Mouse (Mus musculus): ENCODE measurements around the gene Tnfsf9. TPM values are rescaled to one million over a fixed set of nuclear protein-coding genes. Genes with fewer than 3 reads are reported as not detected.
A peak's percentile ranks its signal among the peaks of the same experiment; 100 is the strongest.

Tnfsf9 gene
- total and polyA plus RNA-seq, 2 experiments from 2014 or later, result 2.1 to 3.4 TPM

GRCm38 (mm10) chr17:57148994-57149803, 44.1 kb downstream of the Tnfsf9 start, which contains the start of gene Cd70:
Cd70 (minus strand) TSS chr17:57149777.
- no peak for TF ChIP-seq CTCF (IDR thresholded peaks at IDR 0.05; ENCODE audit: low read depth)
- DNase-seq, result peak; percentile 9
- Histone ChIP-seq H3K9me3 (ENCODE audit: low read length) (no peaks in the 10 kb centered on the region), H3K9ac (peak within 1 kb of the TSS; percentile 31), H3K4me1 (ENCODE audit: insufficient read depth) (no peaks in the 10 kb centered on the region), H3K4me2 (ENCODE audit: low read depth) (peak within 1 kb of the TSS; percentile 63), H3K27me3 (ENCODE audit: insufficient read depth, low read length) (peaks cover 18% of the 10 kb centered on the region), H3K36me3 (ENCODE audit: insufficient read depth) (no peaks in the 10 kb centered on the region), H3K4me3 (ENCODE audit: low read depth, low read length) (peak within 1 kb of the TSS; percentile 33), H3K27ac (ENCODE audit: low read depth, low read length) (no peak within 1 kb of the TSS)
- WGBS, result 3% methylated on average over 39 of the region's 39 CpGs
- peak; percentile 34 for ATAC-seq

DNA sequence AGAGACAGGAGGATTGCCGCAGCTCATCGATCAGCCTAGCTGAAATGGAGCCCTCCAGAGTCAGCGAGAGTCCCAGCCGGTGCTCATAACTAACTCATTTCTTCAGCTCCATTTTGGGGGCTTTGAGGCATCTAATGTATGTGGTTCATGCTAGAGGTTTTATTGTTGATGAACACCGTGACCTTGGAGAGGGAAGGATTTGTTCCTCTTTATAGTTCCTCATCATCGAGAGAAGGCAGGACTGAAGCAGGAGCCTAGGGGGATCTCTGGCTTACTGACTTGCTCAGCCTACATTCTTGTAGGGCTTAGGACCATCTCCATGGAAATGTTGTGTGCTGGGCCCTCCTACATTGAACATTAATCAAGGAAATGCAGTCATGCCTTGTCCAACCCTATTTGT, 47.9 kb downstream of the Tnfsf9 start:
- H3K9me3 ChIP-seq (ENCODE audit: low read length), result no peaks in the 10 kb centered on the region
- TF ChIP-seq CTCF (IDR thresholded peaks at IDR 0.05; ENCODE audit: low read depth), result no peak
- ATAC-seq, result no peak
- no peak for DNase-seq
- no peak overlapping the region for H3K4me3 ChIP-seq (ENCODE audit: low read depth, low read length)
- peaks cover 15% of the 10 kb centered on the region for H3K27me3 ChIP-seq (ENCODE audit: insufficient read depth, low read length)
- H3K9ac ChIP-seq, result no peak overlapping the region
- H3K36me3 ChIP-seq (ENCODE audit: insufficient read depth), result no peaks in the 10 kb centered on the region
- no peak overlapping the region for H3K27ac ChIP-seq (ENCODE audit: low read depth, low read length)
- 91% methylated on average over 6 of the region's 6 CpGs for WGBS
- H3K4me1 ChIP-seq (ENCODE audit: insufficient read depth), result no peaks in the 10 kb centered on the region
- no peak overlapping the region for H3K4me2 ChIP-seq (ENCODE audit: low read depth)

DNA sequence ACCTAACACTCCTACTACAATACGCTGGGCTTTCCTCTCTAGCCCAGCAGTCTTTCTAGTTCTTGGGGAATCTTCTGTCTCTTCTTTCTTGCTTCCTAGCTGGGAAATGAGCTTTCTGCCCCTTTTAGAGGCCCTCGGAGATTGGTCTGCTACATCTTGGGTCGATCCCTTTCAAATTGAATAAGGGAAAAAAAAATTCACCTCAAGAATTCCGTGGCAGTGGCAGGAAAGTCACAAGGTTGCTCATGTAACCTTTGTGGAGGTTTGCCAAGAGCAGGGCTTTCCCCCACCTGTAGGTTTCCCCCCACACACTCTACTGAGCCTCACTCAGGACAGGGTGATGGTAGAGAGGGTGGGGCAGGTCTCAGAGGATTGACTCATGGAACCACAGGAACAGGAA, 48.7 kb downstream of the Tnfsf9 start:
- Histone ChIP-seq H3K27me3 (ENCODE audit: insufficient read depth, low read length) (peaks cover 8% of the 10 kb centered on the region; the same call in 1 of the 2 replicates), H3K4me1 (ENCODE audit: insufficient read depth) (no peaks in the 10 kb centered on the region), H3K27ac (ENCODE audit: low read depth, low read length) (no peak overlapping the region), H3K4me2 (ENCODE audit: low read depth) (no peak overlapping the region), H3K9me3 (ENCODE audit: low read length) (no peaks in the 10 kb centered on the region), H3K36me3 (ENCODE audit: insufficient read depth) (no peaks in the 10 kb centered on the region), H3K4me3 (ENCODE audit: low read depth, low read length) (no peak overlapping the region), H3K9ac (no peak overlapping the region)
- DNase-seq, result no peak
- TF ChIP-seq CTCF (IDR thresholded peaks at IDR 0.05; ENCODE audit: low read depth), result no peak
- WGBS, result 88% methylated on average over 4 of the region's 4 CpGs
- no peak for ATAC-seq

Other genes with a start within 250 kb of the Tnfsf9 start
- not detected in 2 replicates for gene Acsbg2, start 230.9 kb upstream of the Tnfsf9 start, total RNA-seq (2014; rRNA removed)
- gene Acsbg2, start 230.9 kb upstream of the Tnfsf9 start, polyA plus RNA-seq (2015; fragmentation: Nextera tagmentation; extraction: Ambion mirVana), result not detected in 2 replicates
- 0.14 TPM in 1 of 2 replicates, not detected in the other for gene 1700061G19Rik, start 229.8 kb upstream of the Tnfsf9 start, total RNA-seq (2014; rRNA removed)
- gene 1700061G19Rik, start 229.8 kb upstream of the Tnfsf9 start, polyA plus RNA-seq (2015; fragmentation: Nextera tagmentation; extraction: Ambion mirVana), result 0.15 and 0.48 TPM in 2 replicates
- gene Mllt1, start 169.9 kb upstream of the Tnfsf9 start, total RNA-seq (2014; rRNA removed), result 87.6 and 109 TPM in 2 replicates
- gene Mllt1, start 169.9 kb upstream of the Tnfsf9 start, polyA plus RNA-seq (2015; fragmentation: Nextera tagmentation; extraction: Ambion mirVana), result 58.5 and 65.8 TPM in 2 replicates
- not detected in 2 replicates for gene Acer1, start 123.2 kb upstream of the Tnfsf9 start, total RNA-seq (2014; rRNA removed)
- gene Acer1, start 123.2 kb upstream of the Tnfsf9 start, polyA plus RNA-seq (2015; fragmentation: Nextera tagmentation; extraction: Ambion mirVana), result not detected in 2 replicates
- 105 and 109 TPM in 2 replicates for gene Clpp, start 115.0 kb upstream of the Tnfsf9 start, total RNA-seq (2014; rRNA removed)
- gene Clpp, start 115.0 kb upstream of the Tnfsf9 start, polyA plus RNA-seq (2015; fragmentation: Nextera tagmentation; extraction: Ambion mirVana), result 159 and 185 TPM in 2 replicates
- gene Alkbh7, start 108.0 kb upstream of the Tnfsf9 start, total RNA-seq (2014; rRNA removed), result 44.2 and 50.7 TPM in 2 replicates
- gene Alkbh7, start 108.0 kb upstream of the Tnfsf9 start, polyA plus RNA-seq (2015; fragmentation: Nextera tagmentation; extraction: Ambion mirVana), result 52.2 and 56.4 TPM in 2 replicates
- gene Pspn, start 105.3 kb upstream of the Tnfsf9 start, total RNA-seq (2014; rRNA removed), result not detected in 2 replicates
- gene Pspn, start 105.3 kb upstream of the Tnfsf9 start, polyA plus RNA-seq (2015; fragmentation: Nextera tagmentation; extraction: Ambion mirVana), result not detected in 2 replicates
- 59.1 and 63.1 TPM in 2 replicates for gene Gtf2f1, start 94.0 kb upstream of the Tnfsf9 start, total RNA-seq (2014; rRNA removed)
- gene Gtf2f1, start 94.0 kb upstream of the Tnfsf9 start, polyA plus RNA-seq (2015; fragmentation: Nextera tagmentation; extraction: Ambion mirVana), result 76.8 and 83.0 TPM in 2 replicates
- gene Gm17949, start 93.9 kb upstream of the Tnfsf9 start, total RNA-seq (2014; rRNA removed), result not detected in 2 replicates
- gene Gm17949, start 93.9 kb upstream of the Tnfsf9 start, polyA plus RNA-seq (2015; fragmentation: Nextera tagmentation; extraction: Ambion mirVana), result 0.28 and 0.34 TPM in 2 replicates
- gene Khsrp, start 73.8 kb upstream of the Tnfsf9 start, total RNA-seq (2014; rRNA removed), result 49.5 and 65.5 TPM in 2 replicates
- gene Khsrp, start 73.8 kb upstream of the Tnfsf9 start, polyA plus RNA-seq (2015; fragmentation: Nextera tagmentation; extraction: Ambion mirVana), result 22.6 and 27.0 TPM in 2 replicates
- not detected in 2 replicates for gene Slc25a41, start 63.7 kb upstream of the Tnfsf9 start, total RNA-seq (2014; rRNA removed)
- gene Slc25a41, start 63.7 kb upstream of the Tnfsf9 start, polyA plus RNA-seq (2015; fragmentation: Nextera tagmentation; extraction: Ambion mirVana), result not detected in 2 replicates
- 2.0 and 4.0 TPM in 2 replicates for gene Crb3, start 46.2 kb upstream of the Tnfsf9 start, total RNA-seq (2014; rRNA removed)
- gene Crb3, start 46.2 kb upstream of the Tnfsf9 start, polyA plus RNA-seq (2015; fragmentation: Nextera tagmentation; extraction: Ambion mirVana), result 2.4 and 3.5 TPM in 2 replicates
- gene Slc25a23, start 45.5 kb upstream of the Tnfsf9 start, total RNA-seq (2014; rRNA removed), result 75.7 and 101 TPM in 2 replicates
- 38.8 and 43.2 TPM in 2 replicates for gene Slc25a23, start 45.5 kb upstream of the Tnfsf9 start, polyA plus RNA-seq (2015; fragmentation: Nextera tagmentation; extraction: Ambion mirVana)
- gene Dennd1c, start 26.8 kb upstream of the Tnfsf9 start, total RNA-seq (2014; rRNA removed), result 0.92 and 1.00 TPM in 2 replicates
- 1.4 and 1.9 TPM in 2 replicates for gene Dennd1c, start 26.8 kb upstream of the Tnfsf9 start, polyA plus RNA-seq (2015; fragmentation: Nextera tagmentation; extraction: Ambion mirVana)
- 131 and 157 TPM in 2 replicates for gene Tubb4a, start 17.5 kb upstream of the Tnfsf9 start, total RNA-seq (2014; rRNA removed)
- gene Tubb4a, start 17.5 kb upstream of the Tnfsf9 start, polyA plus RNA-seq (2015; fragmentation: Nextera tagmentation; extraction: Ambion mirVana), result 453 and 500 TPM in 2 replicates
- 1.3 TPM in 1 of 2 replicates, not detected in the other for gene Cd70, start 44.5 kb downstream of the Tnfsf9 start, total RNA-seq (2014; rRNA removed)
- 0.47 and 0.69 TPM in 2 replicates for gene Cd70, start 44.5 kb downstream of the Tnfsf9 start, polyA plus RNA-seq (2015; fragmentation: Nextera tagmentation; extraction: Ambion mirVana)
- gene Tnfsf14, start 88.9 kb downstream of the Tnfsf9 start, total RNA-seq (2014; rRNA removed), result not detected in 2 replicates
- not detected in 2 replicates for gene Tnfsf14, start 88.9 kb downstream of the Tnfsf9 start, polyA plus RNA-seq (2015; fragmentation: Nextera tagmentation; extraction: Ambion mirVana)
- gene C3, start 122.8 kb downstream of the Tnfsf9 start, total RNA-seq (2014; rRNA removed), result 1.3 and 1.4 TPM in 2 replicates
- gene C3, start 122.8 kb downstream of the Tnfsf9 start, polyA plus RNA-seq (2015; fragmentation: Nextera tagmentation; extraction: Ambion mirVana), result 0.77 and 1.2 TPM in 2 replicates
- gene Gpr108, start 143.1 kb downstream of the Tnfsf9 start, total RNA-seq (2014; rRNA removed), result 15.7 and 18.6 TPM in 2 replicates
- 16.9 and 17.5 TPM in 2 replicates for gene Gpr108, start 143.1 kb downstream of the Tnfsf9 start, polyA plus RNA-seq (2015; fragmentation: Nextera tagmentation; extraction: Ambion mirVana)
- 3.2 and 3.5 TPM in 2 replicates for gene Trip10, start 144.1 kb downstream of the Tnfsf9 start, total RNA-seq (2014; rRNA removed)
- gene Trip10, start 144.1 kb downstream of the Tnfsf9 start, polyA plus RNA-seq (2015; fragmentation: Nextera tagmentation; extraction: Ambion mirVana), result 5.2 and 6.0 TPM in 2 replicates
- 2.2 and 2.5 TPM in 2 replicates for gene Vav1, start 173.8 kb downstream of the Tnfsf9 start, total RNA-seq (2014; rRNA removed)
- gene Vav1, start 173.8 kb downstream of the Tnfsf9 start, polyA plus RNA-seq (2015; fragmentation: Nextera tagmentation; extraction: Ambion mirVana), result 1.6 and 1.8 TPM in 2 replicates